Mouse (Mus musculus) cortical plate, adult 2 months (tissue): ENCODE measurements around the gene Mael. TPM values are rescaled to one million over a fixed set of nuclear protein-coding genes. Genes with fewer than 3 reads are reported as not detected.

ENCODE experiments used
- H3K27ac ChIP-seq: fragments of 200-500 bp; 2 replicates; pipeline ENCODE4 v1.5.1; 2012; ENCODE audit warnings: low read length, control low read depth, inconsistent platforms; ENCODE audit not compliant: insufficient read depth
- H3K4me1 ChIP-seq: fragments of 200-500 bp; 2 replicates; pipeline ENCODE4 v1.6.1; 2011; ENCODE audit warnings: low read length; ENCODE audit not compliant: control insufficient read depth, insufficient read depth
- H3K4me3 ChIP-seq: fragments of 200-500 bp; 2 replicates; pipeline ENCODE4 v1.5.1; 2011; ENCODE audit warnings: mild to moderate bottlenecking, low read length, control low read depth; ENCODE audit not compliant: insufficient read depth
- CTCF ChIP-seq: fragments of 200-500 bp; IDR thresholded peaks from 2 replicates; pipeline ENCODE4 v1.5.1; 2011; ENCODE audit warnings: mild to moderate bottlenecking, control low read depth, low read length; ENCODE audit not compliant: insufficient read depth; ENCODE audit errors: extremely low read depth
- POLR2A ChIP-seq: fragments of 200-500 bp; IDR thresholded peaks from 2 replicates; pipeline ENCODE4 v1.6.1; 2011; ENCODE audit warnings: mild to moderate bottlenecking, low read length, control low read depth; ENCODE audit not compliant: insufficient read depth; ENCODE audit errors: extremely low read depth
- polyA plus RNA-seq: library from polyadenylated mRNA; depleted of rRNA; stranded (reverse); fragments of >200 nt; gene quantifications from 2 replicates; pipeline ENCODE4 v1.2.3, GENCODE M21; 2012

Mael gene
- polyA plus RNA-seq, 1 experiment: 0.06 TPM

DNA sequence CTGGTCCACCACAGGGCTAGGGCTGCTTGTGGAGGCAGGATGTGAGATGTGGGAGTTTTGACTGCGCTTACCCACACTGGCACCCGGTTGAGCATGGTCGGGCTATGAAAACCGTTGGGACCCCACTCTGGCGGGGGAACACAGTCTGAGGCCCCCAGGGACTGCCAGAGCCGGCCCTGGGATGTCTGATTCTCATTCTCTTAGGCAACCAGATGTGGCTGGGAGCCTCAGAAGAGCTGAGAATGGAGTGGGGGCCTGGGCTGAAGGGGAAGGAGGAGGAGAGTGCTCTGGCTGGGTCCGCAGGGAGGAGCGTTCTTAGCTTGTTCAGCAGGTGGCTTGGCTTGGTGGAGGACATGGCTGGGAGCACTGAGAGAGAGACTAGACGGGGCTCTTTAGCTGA, 64.9 kb downstream of the Mael start:
- Histone ChIP-seq H3K27ac (no peak overlapping the region), H3K4me3 (no peak overlapping the region), H3K4me1 (no peaks in the 10 kb centered on the region)
- no peak for TF ChIP-seq POLR2A
- no peak for TF ChIP-seq CTCF

DNA sequence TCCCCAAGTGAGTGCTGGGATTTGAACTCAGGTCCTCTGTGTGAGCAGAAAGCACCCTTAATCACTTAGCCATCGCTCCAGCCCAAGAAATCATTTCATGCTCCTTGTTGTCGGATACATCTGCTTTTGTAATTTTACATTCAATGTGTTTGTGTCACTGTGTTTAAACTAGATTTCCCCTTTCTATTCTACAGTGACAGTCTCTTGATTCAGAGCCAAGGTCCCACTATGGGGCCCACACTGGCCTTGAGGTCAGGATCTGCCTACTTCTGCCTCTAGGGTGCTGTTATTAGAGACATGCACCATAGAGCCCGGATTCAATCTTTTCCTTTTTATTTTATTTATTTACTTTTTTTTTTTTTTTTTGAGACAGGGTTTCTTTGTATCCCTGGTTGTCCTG, 65.6 kb downstream of the Mael start:
- no peaks in the 10 kb centered on the region for H3K4me1 ChIP-seq
- H3K27ac ChIP-seq: no peak overlapping the region
- no peak for TF ChIP-seq CTCF
- TF ChIP-seq POLR2A: no peak
- no peak overlapping the region for H3K4me3 ChIP-seq

DNA sequence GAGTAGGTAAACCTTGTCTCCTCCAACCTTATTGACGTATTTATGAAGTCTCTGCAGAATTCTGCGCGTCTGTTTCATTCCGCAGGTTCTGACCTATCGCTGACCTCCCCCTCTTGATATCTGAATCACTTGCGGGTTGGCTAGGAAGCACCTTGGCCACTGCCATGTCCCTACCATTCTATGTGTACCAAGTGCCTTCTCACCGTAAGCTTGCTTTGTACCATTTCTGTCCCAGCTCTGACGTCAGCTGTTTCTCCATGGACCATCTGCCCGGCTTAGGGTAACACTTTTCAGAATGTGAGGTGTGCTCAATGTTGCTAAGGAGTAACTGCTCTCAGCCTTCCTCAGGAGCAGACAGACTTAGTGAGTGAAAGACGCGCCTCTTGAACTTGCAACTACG, 67.7 kb downstream of the Mael start:
- Histone ChIP-seq H3K4me3 (no peak overlapping the region), H3K4me1 (no peaks in the 10 kb centered on the region), H3K27ac (no peak overlapping the region)
- TF ChIP-seq POLR2A (no peak), CTCF (no peak)

DNA sequence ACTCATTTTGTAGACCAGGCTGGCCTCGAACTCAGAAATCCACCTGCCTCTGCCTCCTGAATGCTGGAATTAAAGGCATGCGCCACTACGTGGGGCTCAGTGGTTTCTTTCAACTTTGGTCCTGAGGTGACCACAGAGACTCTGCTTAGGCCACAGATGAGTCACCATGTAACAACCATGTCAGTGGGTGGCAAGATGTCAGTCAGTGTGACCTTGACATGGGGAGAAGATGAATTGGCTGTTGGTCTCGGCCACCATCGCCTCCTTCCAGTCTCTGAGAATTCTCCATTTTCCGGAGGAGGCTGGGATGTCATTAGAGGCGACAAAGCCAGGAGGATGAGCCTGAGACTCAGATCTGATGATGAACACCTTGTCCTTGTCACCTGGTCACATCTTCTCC, 68.8 kb downstream of the Mael start:
- Histone ChIP-seq H3K27ac (no peak overlapping the region), H3K4me3 (no peak overlapping the region), H3K4me1 (no peaks in the 10 kb centered on the region)
- TF ChIP-seq POLR2A (no peak), CTCF (no peak)

DNA sequence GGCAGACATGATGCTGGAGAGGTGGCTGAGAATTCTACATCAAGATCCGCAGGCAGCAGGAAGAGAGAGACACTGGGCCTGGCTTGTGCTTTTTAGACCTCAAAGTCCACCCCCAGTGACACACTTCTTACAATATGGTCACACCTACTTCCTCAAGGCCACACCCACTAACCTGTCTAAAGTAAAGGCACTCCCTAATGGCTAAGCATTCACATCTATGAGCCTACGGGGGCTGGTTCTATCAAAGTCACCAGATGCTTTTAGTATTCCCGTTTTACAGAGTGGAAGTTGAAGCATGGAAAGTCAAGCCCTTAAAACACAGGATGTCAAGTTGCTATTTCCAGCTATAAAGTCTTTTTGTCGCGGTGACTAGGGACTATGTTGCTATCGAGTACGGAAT, 70.5 kb downstream of the Mael start:
- Histone ChIP-seq H3K4me3 (no peak overlapping the region), H3K4me1 (no peaks in the 10 kb centered on the region), H3K27ac (no peak overlapping the region)
- TF ChIP-seq CTCF (no peak), POLR2A (no peak)

DNA sequence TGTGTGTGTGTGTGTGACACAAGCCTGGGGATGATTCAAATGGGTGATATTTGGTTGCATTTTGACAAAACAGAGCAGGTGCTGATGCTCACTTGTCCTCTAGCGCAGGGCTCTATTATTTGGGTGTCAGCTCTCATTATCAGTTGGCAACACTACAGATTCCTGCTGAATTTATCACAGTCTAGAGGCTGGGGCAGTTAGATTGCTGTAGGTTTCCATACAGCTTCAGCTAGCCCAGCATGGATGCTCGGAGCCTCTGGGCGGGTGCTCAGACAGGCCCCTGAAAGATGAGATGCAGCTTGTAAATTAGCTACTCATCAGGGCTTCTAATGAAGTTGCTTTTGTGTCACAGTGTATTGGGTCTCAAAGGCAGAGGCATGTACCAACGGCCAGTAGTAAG, 71.1 kb downstream of the Mael start:
- no peak overlapping the region for H3K27ac ChIP-seq
- H3K4me1 ChIP-seq: no peaks in the 10 kb centered on the region
- no peak overlapping the region for H3K4me3 ChIP-seq
- no peak for TF ChIP-seq POLR2A
- TF ChIP-seq CTCF: no peak

DNA sequence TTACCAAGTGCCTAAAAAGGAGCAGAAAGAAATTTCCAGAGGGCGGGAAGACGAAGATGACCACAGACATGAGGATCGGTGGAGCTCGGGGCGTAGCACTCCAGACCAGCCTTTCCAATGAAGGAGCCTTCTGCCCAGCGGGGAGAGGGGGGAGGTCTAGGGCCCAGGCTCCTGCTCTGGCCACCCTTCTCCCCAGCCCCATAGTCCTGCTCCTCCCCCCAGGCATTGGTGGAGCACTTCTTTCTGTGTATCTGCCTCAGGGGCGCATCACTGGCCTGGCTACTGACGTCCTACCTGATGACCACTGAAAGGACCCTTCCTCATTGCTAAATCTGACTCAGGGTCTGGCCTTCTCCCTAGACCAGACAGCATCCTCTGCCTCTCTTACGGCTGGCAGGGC, 73.4 kb downstream of the Mael start:
- no peak for TF ChIP-seq POLR2A
- TF ChIP-seq CTCF: no peak
- Histone ChIP-seq H3K27ac (no peak overlapping the region), H3K4me3 (no peak overlapping the region)

DNA sequence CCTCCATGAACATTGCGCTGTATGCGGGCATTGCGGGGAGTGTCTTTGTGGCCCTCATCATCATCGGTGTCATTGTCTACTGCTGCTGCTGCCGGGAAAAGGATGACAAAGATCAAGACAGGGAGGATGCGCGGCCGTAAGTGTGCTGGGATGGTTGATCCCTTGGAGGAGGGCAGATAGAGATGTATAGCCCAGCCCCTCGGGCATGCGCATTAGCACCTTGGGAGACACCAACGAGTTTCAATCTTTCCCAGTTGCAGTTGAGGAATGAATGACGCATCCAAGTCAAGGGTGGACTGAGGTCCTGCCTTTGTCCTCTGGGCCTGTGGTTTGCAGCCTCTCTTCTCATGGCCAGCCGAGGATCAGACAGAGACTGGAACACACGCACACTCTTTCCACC, 74.0 kb downstream of the Mael start:
- TF ChIP-seq CTCF: no peak
- no peak for TF ChIP-seq POLR2A
- Histone ChIP-seq H3K4me3 (no peak overlapping the region), H3K27ac (no peak overlapping the region), H3K4me1 (no peaks in the 10 kb centered on the region)

More for the DNA sequence above, 73.4 kb downstream of the Mael start:
- H3K4me1 ChIP-seq: no peaks in the 10 kb centered on the region

DNA sequence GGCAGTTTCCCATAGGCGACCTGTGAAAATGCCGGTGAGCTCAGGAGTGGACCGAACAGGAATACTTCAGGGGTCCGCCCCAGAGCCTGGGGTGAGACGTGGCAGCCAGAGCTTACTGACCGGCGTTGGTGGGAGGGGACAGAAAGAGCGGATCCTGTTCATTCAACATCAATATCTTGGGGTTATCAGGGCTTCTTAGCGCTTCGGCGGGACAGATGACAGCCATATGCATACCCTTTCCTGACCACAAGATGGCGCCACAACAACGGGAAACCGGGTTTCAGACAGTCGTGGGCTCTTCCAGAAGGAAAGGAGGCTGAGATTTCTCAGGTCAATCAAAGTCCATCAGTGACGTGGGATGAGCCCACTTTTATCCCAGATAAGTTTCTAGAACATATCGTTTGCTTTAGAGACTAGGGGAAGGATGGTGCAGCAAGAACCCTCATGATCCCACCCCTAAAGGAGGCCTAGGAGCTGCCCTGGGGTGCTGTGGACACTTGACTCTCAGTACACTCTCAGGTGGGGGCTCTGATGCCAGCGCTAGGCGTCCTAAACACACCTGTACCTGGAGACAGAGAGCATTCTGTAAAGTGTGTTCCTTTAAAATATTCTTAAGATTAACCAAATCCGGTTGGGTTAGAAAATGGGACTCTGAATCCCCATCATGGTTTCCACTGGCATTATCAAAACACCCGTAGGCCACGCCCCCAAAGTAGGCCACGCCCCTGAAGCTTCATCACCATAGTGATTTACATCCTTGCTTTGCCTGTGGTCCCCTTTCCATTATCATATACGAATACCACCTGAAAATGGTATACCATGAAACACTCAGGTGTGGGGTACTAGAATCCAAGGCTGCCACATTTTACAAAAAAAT, 77.7 kb downstream of the Mael start:
- Histone ChIP-seq H3K4me1 (no peaks in the 10 kb centered on the region), H3K27ac (no peak overlapping the region), H3K4me3 (no peak overlapping the region)
- TF ChIP-seq CTCF (peak; percentile 97), POLR2A (no peak)

DNA sequence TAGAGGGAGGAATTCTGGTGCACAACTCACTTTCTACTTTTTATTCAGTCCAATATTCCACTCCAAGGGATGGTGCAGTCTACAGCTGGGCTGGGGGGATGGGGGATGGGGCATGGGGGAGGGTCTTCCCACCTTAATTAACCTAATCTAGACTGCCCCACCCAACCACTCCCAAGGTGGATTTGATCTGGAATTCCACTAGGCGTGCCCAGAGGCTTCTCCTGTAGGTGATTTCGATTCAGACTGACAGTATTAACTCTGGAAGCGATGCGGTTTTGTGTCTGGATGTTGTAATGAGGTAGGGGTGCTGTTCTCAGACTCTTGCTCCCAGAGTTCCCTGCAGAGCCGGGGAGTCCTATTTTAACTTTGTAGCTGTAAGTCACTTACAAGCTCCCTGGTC, 78.4 kb downstream of the Mael start:
- H3K4me1 ChIP-seq: no peaks in the 10 kb centered on the region
- no peak overlapping the region for H3K27ac ChIP-seq
- H3K4me3 ChIP-seq: no peak overlapping the region
- TF ChIP-seq POLR2A (no peak), CTCF (no peak)
